Mouse (Mus musculus): ENCODE measurements around the gene Olfr98.

DNA sequence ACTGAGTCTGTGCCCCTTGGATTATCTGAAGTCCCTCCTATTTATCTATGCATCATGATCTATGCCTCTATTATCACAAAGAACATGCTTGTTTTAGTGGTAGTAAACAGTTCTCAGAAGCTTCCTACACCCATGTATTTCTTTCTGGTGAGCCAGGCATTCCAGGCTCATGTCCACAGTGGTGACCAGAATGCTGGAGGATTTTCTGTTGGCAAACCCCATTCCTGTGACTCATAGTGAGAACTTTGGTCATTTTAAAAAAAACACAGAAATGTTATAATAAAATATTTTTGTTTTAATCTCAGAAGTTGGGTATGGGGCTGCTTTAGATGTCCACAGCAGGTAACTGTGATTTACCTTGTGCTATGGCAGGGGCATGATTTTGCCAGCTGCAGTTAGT is 14.1 kb downstream of the Olfr98 start:
- TF ChIP-seq CTCF (IDR thresholded peaks at IDR 0.05; ENCODE audit: extremely low read depth, insufficient read depth, low read length) (no peak), POLR2A (IDR thresholded peaks at IDR 0.05; ENCODE audit: extremely low read depth, insufficient read depth, low read length) (no peak)
